Mouse (Mus musculus) kidney, adult 11 months (tissue): ENCODE data around the gene Gm28044.
"Not testable (repeated sequence)": the region's sequence is repeated elsewhere in the genome, so short reads cannot be mapped to it uniquely, and the experiment has no call there.

Experiments
- DNase-seq: peaks from one replicate; pipeline ENCODE4 v3.0.0; 2022

The Gm28044 gene

DNA sequence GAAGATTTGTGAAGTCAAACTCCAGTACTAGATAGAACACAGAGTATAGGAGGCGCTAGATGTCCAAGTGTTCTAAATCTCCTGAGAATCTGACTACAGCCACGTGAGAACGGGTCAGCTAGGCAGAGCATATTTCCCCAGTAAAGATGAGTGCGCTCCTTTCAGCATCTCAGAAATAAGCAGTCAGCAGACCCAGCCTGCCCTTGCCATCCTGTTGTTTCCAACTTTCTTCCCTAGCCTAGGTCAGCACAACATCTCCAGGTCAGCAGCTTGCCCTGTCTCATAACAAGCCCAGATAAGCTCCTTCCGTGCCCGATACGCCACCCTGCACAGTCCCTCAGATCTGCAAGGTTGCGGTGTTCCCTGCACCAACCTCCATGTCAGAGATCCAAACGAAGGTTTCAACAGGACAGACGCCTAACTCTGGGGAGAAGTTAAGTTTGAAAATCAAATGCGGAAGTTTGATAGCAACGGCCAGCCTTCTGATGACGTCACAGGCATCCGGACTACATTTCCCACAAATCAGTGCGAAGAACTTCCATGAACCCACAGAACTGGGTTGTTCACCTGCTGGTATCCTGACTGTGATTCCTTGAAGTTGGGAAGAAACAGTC is at the start of gene Gm28044, which contains the start of gene Zfp953:
Gene Gm28044 (minus strand): TSS at position 406 of the 614 bp plus-strand sequence.
Gene Zfp953 (minus strand): TSS at position 475 of the 614 bp plus-strand sequence.
- peak; percentile 90 for DNase-seq

DNA sequence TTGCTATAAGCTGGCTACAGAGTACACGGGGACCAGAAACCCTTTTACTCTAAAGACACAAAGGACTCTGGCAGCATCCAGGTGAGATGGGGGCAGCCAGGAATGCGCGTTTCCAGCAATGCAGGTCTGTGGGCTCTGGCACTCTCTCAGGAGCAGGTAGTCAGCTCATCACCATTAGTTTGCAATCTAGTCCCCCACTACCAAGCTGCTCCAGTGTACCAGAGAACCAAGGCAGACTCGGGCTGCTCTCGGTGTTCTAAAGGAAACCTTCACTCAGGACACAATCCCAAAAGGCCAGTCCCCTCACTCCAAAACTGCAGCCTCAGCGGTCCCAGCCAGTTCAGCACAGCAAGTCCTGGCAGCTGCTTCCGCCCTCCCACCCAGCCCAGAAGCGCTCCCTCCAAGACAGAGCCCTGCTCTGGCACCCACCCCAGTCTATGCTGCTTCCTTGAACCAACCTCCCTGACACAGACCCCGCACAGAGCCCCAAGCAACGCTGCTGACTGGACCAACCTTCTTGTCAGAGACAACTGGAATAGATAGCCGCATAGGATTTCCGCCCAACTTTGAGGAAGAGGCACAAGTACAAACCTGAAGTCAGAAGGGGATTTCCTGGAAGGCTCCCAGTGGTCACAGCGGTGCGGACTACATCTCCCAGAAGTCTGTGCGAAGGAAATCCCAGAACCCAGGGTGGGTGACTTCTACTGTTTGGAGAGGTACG is 39.0 kb upstream of the Gm28044 start, which contains the start of gene Zfp429:
Gene Zfp429 (minus strand): TSS at position 637 of the 721 bp plus-strand sequence.
- DNase-seq: peak; percentile 71

- DNase-seq: not testable (repeated sequence)
These were observed 15.9 kb upstream of the Gm28044 start for GRCm38 (mm10) chr13:67376255-67376654.

GRCm38 (mm10) chr13:67375050-67375911 is 14.9 kb upstream of the Gm28044 start, which contains the start of the genes Gm28041 and Zfp456:
Gm28041 (minus strand) TSS chr13:67375733.
Zfp456 (minus strand) TSS chr13:67375810.
- peak; percentile 80 for DNase-seq

DNA sequence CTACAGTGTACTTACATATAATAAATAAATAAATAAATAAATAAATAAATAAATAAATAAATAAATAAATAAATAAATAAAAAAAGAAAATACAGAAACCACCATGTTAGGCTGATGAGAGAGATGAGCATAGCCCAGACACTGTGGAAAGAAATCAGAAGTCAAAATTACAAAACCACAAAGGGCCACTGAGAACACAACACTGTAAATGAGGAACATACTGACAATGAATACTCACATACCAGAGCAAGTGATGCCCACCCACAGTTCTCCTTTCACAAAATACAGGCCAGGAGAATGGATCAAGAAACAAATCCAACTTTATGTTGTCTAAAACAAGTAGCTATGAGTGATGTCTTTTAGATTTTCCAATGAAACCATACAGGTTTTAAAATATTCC is 8.5 kb downstream of the Gm28044 start:
- no peak for DNase-seq

GRCm38 (mm10) chr13:67343422-67343821 is 16.9 kb downstream of the Gm28044 start:
- DNase-seq: no peak

DNA sequence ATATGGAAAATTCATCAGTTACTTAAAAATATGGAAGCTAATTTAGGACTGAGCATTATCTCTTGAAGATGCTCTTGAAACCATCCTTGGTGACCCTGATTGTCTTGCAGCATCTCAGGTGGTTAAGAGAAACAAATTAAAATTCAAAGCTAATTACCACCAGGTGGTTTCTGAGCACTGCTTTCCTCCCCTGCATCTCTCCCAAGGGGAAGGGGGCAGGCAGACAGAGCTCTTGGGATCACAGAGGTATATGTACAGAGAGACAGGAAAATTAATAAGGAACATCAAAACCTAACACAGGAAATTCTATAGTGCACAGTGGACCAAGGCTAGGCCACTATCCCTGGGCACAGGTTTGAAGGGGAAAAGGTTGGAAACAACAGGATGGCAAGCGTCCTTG is 27.5 kb downstream of the Gm28044 start:
- no peak for DNase-seq

DNA sequence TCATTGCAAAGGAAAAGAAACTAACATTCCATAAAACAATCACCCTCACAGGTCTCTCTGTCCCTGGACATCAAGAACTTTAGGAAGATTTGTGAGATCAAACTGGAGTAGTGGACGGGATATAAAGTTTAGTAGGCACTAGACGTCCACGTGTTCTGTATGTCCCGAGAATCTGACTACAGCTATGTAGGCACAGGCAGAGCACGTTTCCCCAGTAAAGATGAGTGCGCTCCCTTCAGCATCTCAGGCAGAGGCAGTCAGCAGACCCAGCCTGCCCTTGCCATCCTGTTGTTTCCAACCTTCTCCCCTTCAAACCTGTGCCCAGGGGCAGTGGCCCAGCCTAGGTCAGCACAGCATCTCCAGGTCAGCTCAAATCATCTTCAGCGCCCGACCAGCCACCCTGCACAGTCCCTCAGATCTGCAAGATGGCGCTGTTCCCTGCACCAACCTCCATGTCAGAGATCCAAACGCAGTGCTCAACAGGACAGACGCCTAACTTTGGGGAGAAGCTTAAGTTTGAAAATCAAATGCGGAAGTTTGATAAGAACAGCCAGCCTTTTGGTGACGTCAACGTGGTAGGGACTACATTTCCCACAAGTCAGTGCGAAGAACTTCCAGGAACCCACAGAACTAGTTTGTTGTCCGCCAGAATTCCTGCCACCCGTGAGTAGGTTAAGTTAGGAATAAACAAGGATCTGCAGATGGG is 28.2 kb downstream of the Gm28044 start, which contains the start of gene Zfp595:
Gene Zfp595 (minus strand): TSS at position 552 of the 706 bp plus-strand sequence.
- DNase-seq: peak; percentile 89

- DNase-seq: no peak
These were observed 53.6 kb downstream of the Gm28044 start for GRCm38 (mm10) chr13:67306718-67307117.

DNA sequence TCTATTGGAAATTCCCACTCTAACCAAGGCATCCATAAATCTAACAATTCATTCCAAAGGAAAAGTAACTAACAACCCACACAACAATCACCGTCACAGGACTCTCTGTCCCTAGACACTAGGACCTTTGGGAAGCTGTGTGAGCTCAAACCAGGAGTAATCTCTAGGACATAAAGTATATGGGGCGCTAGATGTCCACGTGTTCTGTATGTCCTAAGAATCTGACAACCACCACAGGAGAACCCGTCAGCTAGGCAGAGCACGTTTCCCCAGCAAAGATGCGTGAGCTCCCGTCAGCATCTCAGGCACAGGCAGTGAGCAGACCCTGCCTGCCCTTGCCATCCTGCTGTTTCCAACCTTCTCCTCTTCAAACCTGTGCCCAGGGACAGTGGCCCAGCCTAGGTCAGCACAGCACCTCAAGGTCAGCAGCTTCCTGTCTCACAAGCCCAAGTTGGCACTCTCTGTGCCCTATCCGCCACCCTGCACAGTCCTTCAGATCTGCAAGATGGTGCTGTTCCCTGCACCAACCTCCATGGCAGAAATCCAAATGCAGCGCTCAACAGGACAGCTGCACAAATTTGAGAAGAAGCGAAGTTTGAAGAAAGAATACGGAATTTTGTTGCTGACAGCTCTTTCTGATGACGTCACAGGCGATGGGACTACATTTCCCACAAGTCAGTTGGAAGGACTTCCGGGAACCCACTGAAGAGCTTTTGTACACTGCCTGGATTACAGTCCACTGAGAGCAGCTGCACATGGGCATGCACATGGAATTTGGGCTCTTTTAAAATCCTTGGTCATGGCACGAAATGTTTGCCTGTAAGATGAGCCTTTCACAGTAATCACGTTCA is 54.3 kb downstream of the Gm28044 start, which contains the start of gene Zfp457:
Gene Zfp457 (minus strand): TSS at position 664 of the 851 bp plus-strand sequence.
- peak; percentile 90 for DNase-seq

GRCm38 (mm10) chr13:67278314-67278713 is 82.0 kb downstream of the Gm28044 start, which contains the start of gene Zfp458:
Zfp458 (minus strand) TSS chr13:67278466.
- DNase-seq: peak; percentile 17

GRCm38 (mm10) chr13:67269383-67270065 is 90.8 kb downstream of the Gm28044 start:
- not testable (repeated sequence) for DNase-seq

DNA sequence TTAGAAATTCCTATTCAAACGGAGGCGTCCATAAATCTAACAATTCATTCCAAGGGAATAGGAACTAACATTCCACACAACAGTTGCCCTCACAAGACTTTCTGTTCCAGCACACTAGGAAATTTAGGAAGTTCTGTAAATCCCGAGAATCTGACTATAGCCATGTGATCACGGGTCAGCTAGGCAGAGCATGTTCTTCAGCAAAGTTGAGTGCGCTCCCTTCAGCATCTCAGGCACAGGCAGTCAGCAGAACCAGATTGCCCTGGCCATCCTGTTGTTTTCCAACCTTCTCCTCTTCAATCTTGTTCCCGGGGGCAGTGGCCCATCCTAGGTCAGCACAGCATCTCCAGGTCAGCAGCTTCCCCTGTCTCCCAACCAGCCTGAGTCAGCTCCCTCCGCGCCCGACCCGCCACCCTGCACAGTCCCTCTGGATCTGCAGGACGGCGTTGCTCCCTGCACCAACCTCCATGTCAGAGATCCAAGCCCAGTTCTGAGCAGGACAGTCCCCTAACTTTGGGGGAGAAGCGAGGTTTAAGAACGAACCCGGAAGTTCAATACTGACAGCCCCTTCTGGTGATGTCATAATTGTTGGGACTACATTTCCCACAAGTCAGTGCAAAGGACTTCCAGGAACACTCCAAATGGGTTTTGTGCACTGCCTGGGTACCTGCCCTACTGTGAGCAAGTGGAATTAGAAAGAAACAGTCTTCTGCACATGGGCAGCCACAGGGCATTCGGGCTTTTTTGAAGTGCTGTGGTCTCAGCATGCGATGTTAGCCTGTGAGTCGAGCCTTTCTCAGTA is 91.6 kb downstream of the Gm28044 start:
- peak; percentile 79 for DNase-seq
